Mouse (Mus musculus) limb, embryonic 13.5 days (tissue): ENCODE results near the gene Foxj2. TPM values are rescaled to one million over a fixed set of nuclear protein-coding genes. Genes with fewer than 3 reads are reported as not detected.

Experiments used
- ATAC-seq: fragments of 200-750 bp; cut with Nextera tagmentation; 2 replicates; pipeline ENCODE4 v1.8.0; 2017; ENCODE audit warnings: low read depth, moderate number of reproducible peaks, moderate TSS enrichment; ENCODE audit not compliant: low FRiP score
- H3K27ac ChIP-seq: fragments of 300-500 bp; sonication (generic); 2 replicates; pipeline ENCODE4 v1.5.1; 2015; ENCODE audit warnings: inconsistent platforms, mild to moderate bottlenecking, moderate library complexity
- H3K27me3 ChIP-seq: fragments of 300-500 bp; sonication (generic); 2 replicates; pipeline ENCODE4 v1.6.1; 2015; ENCODE audit warnings: mild to moderate bottlenecking, inconsistent platforms
- H3K36me3 ChIP-seq: fragments of 300-500 bp; sonication (generic); 2 replicates; pipeline ENCODE4 v1.6.1; 2015; ENCODE audit warnings: inconsistent platforms, mild to moderate bottlenecking, moderate library complexity
- H3K4me1 ChIP-seq: fragments of 300-500 bp; sonication (generic); 2 replicates; pipeline ENCODE4 v1.6.1; 2015; ENCODE audit warnings: inconsistent platforms
- H3K4me2 ChIP-seq: fragments of 300-500 bp; sonication (generic); replicated peaks from 2 replicates; pipeline ENCODE4 v1.6.1; 2015; ENCODE audit warnings: inconsistent platforms, mild to moderate bottlenecking, moderate library complexity
- H3K4me3 ChIP-seq: fragments of 300-500 bp; sonication (generic); 2 replicates; pipeline ENCODE4 v1.5.1; 2015; ENCODE audit warnings: moderate library complexity, mild to moderate bottlenecking, inconsistent platforms
- H3K9ac ChIP-seq: fragments of 300-500 bp; sonication (generic); 2 replicates; pipeline ENCODE4 v1.6.1; 2015; ENCODE audit warnings: mild to moderate bottlenecking, inconsistent platforms
- H3K9me3 ChIP-seq: fragments of 300-500 bp; sonication (generic); 2 replicates; pipeline ENCODE4 v1.6.1; 2016; ENCODE audit warnings: inconsistent platforms
- WGBS: fragments of 180-500 bp; shearing (Covaris S2); methylation state at CpG from one replicate; pipeline ENCODE4 v1.1.7; 2015; 5-methylcytosine and 5-hydroxymethylcytosine counted together
- microRNA-seq: library from miRNA; unstranded; fragments of <30 nt; microRNA quantifications from one replicate; pipeline ENCODE4, GENCODE M21; 2016
- polyA plus RNA-seq: library from polyadenylated mRNA; unstranded; fragments of >200 nt; fragmentation: Nextera tagmentation; extraction: Ambion mirVana; gene quantifications from 2 replicates; pipeline ENCODE4 v1.2.1, GENCODE M21; 2015

The Foxj2 gene
- polyA plus RNA-seq, 1 experiment from 2014 or later = 7.1 TPM

- 94% methylated on average over 12 of the region's 12 CpGs for WGBS
- no peaks in the 10 kb centered on the region for H3K27me3 ChIP-seq
These were observed 61.6 kb downstream of the Foxj2 start for GRCm38 (mm10) chr6:122881287-122881686.

GRCm38 (mm10) chr6:122883603-122884002 lies 63.9 kb downstream of the Foxj2 start:
- H3K9me3 ChIP-seq = no peaks in the 10 kb centered on the region
- WGBS = 90% methylated on average over 9 of the region's 9 CpGs
- no peak overlapping the region for H3K9ac ChIP-seq
- H3K4me3 ChIP-seq = no peak overlapping the region
- no peak overlapping the region for H3K27ac ChIP-seq
- no peak overlapping the region for H3K4me2 ChIP-seq
- no peak for ATAC-seq
- H3K27me3 ChIP-seq = no peaks in the 10 kb centered on the region
- H3K4me1 ChIP-seq = no peaks in the 10 kb centered on the region
- H3K36me3 ChIP-seq = peaks cover 98% of the 10 kb centered on the region

More at GRCm38 (mm10) chr6:122881287-122881686, 61.6 kb downstream of the Foxj2 start:
- no peaks in the 10 kb centered on the region for H3K9me3 ChIP-seq
- no peak for ATAC-seq
- H3K4me2 ChIP-seq = no peak overlapping the region
- peaks cover 92% of the 10 kb centered on the region for H3K36me3 ChIP-seq
- no peak overlapping the region for H3K27ac ChIP-seq
- no peak overlapping the region for H3K4me3 ChIP-seq
- H3K4me1 ChIP-seq = peaks cover 5% of the 10 kb centered on the region; the same call in 1 of the 2 replicates
- no peak overlapping the region for H3K9ac ChIP-seq

GRCm38 (mm10) chr6:122889599-122889998 lies 69.9 kb downstream of the Foxj2 start:
- H3K36me3 ChIP-seq = peaks cover 70% of the 10 kb centered on the region
- no peak overlapping the region for H3K9ac ChIP-seq
- no peak for ATAC-seq
- H3K4me1 ChIP-seq = no peaks in the 10 kb centered on the region
- H3K27ac ChIP-seq = no peak overlapping the region
- no peaks in the 10 kb centered on the region for H3K27me3 ChIP-seq
- 89% methylated on average over 2 of the region's 2 CpGs for WGBS
- no peaks in the 10 kb centered on the region for H3K9me3 ChIP-seq
- no peak overlapping the region for H3K4me3 ChIP-seq
- no peak overlapping the region for H3K4me2 ChIP-seq

GRCm38 (mm10) chr6:122892442-122893049 lies 72.8 kb downstream of the Foxj2 start:
- H3K27me3 ChIP-seq = no peaks in the 10 kb centered on the region
- 13% methylated on average over 2 of the region's 2 CpGs for WGBS
- no peak for ATAC-seq
- H3K4me1 ChIP-seq = no peaks in the 10 kb centered on the region
- H3K9ac ChIP-seq = no peak overlapping the region
- no peaks in the 10 kb centered on the region for H3K9me3 ChIP-seq
- H3K4me3 ChIP-seq = no peak overlapping the region
- H3K36me3 ChIP-seq = peaks cover 56% of the 10 kb centered on the region
- H3K4me2 ChIP-seq = no peak overlapping the region
- H3K27ac ChIP-seq = no peak overlapping the region

Small RNA genes lying within 50 kb of the gene (microRNA-seq; reads per million reads assigned to microRNA genes)
- not detected for gene Mir7231

Other genes starting within 250 kb of the Foxj2 start
- gene Apobec1, start 217.5 kb upstream of the Foxj2 start, polyA plus RNA-seq = 2.4 and 3.7 TPM in 2 replicates
- 0.13 and 0.14 TPM in 2 replicates for gene Gdf3, start 209.8 kb upstream of the Foxj2 start, polyA plus RNA-seq
- not detected in 2 replicates for gene Dppa3, start 193.5 kb upstream of the Foxj2 start, polyA plus RNA-seq
- 0.25 and 0.37 TPM in 2 replicates for gene Nanog, start 112.4 kb upstream of the Foxj2 start, polyA plus RNA-seq
- 72.7 and 83.0 TPM in 2 replicates for gene Slc2a3, start 18.3 kb upstream of the Foxj2 start, polyA plus RNA-seq
- 3.6 and 3.8 TPM in 2 replicates for gene C3ar1, start 36.2 kb downstream of the Foxj2 start, polyA plus RNA-seq
- gene Necap1, start 54.6 kb downstream of the Foxj2 start, polyA plus RNA-seq = 69.2 and 72.4 TPM in 2 replicates
- 1.9 and 2.0 TPM in 2 replicates for gene Clec4a1, start 101.9 kb downstream of the Foxj2 start, polyA plus RNA-seq
- 1.5 and 1.7 TPM in 2 replicates for gene Clec4a3, start 132.6 kb downstream of the Foxj2 start, polyA plus RNA-seq
- gene Clec4a4, start 170.5 kb downstream of the Foxj2 start, polyA plus RNA-seq = not detected in 2 replicates
- not detected in 2 replicates for gene Clec4b1, start 230.0 kb downstream of the Foxj2 start, polyA plus RNA-seq